12 mouse cellular contexts compared by ENCODE assay signal in genomic region chr3:101880818-101881217, GRCm38 (mm10). TPM values are rescaled to one million over a fixed set of nuclear protein-coding genes. Genes with fewer than 3 reads are reported as not detected.
DNase-seq lines count a peak whose midpoint lies in the region; ATAC-seq and TF ChIP-seq lines count a peak whose summit lies in the region.
"Had no signal": no experiment of that assay in that cellular context is flagged by ENCODE, and none has a peak within 500 bp of the region (broad histone marks: within the 10 kb centered on the region; RNA-seq: fewer than 3 reads in every experiment).

No protein-coding gene starts in this region.

- peaks cover 19% of the 10 kb centered on the region for H3K36me3 ChIP-seq in liver, postnatal 0 days (replicated peaks; ENCODE audit: insufficient read depth, low read length)
- H3K36me3 ChIP-seq in liver, embryonic 12.5 days = no peaks in the 10 kb centered on the region
- H3K36me3 ChIP-seq: liver, embryonic 15.5 days had no signal

- ATAC-seq in liver, postnatal 0 days = no peak
- ATAC-seq in liver, embryonic 12.5 days = no peak

- H3K27ac ChIP-seq in liver, postnatal 0 days (ENCODE audit: low read depth) = no peak overlapping the region
- no peak overlapping the region for H3K27ac ChIP-seq in liver, embryonic 12.5 days
- H3K27ac ChIP-seq: liver, embryonic 15.5 days had no signal

- 71% methylated on average over 6 of the region's 6 CpGs for WGBS in liver, postnatal 0 days (ENCODE audit: insufficient replicate concordance)
- WGBS in liver, embryonic 12.5 days (ENCODE audit: insufficient replicate concordance) = 74% methylated on average over 6 of the region's 6 CpGs

- DNase-seq in heart, adult 11 months = peak; percentile 50
- DNase-seq in heart, adult 8-10 months (ENCODE audit: low spot score) = no peak
- DNase-seq in liver, postnatal 0 days = no peak
- peak; percentile 21 for DNase-seq in R1 (ENCODE audit: low read depth, low spot score)
- DNase-seq in lung, postnatal 25 days (ENCODE audit: low spot score) = peak; percentile 46
- DNase-seq in T-cell, adult 2 months (ENCODE audit: low spot score) = no peak
- no peak for DNase-seq in frontal cortex, postnatal 14 days (ENCODE audit: low spot score in 2 of 2)
- DNase-seq: cerebellum, adult 9-11 months; layer of hippocampus, postnatal 36 days had no signal

- H3K4me1 ChIP-seq in liver, postnatal 0 days (ENCODE audit: insufficient read depth) = 0 out of 2 replicates have a peak, but pooled peaks cover 2% of the 10 kb centered on the region
- no peaks in the 10 kb centered on the region for H3K4me1 ChIP-seq in liver, embryonic 12.5 days
- H3K4me1 ChIP-seq: liver, embryonic 15.5 days had no signal

- H3K4me3 ChIP-seq in liver, postnatal 0 days (ENCODE audit: low read depth, low read length) = no peak overlapping the region
- no peak overlapping the region for H3K4me3 ChIP-seq in liver, embryonic 12.5 days
- H3K4me3 ChIP-seq: liver, embryonic 15.5 days had no signal

- H3K27me3 ChIP-seq in liver, postnatal 0 days (ENCODE audit: insufficient read depth, low read length) = no peaks in the 10 kb centered on the region
- H3K27me3 ChIP-seq in liver, embryonic 12.5 days (replicated peaks) = no peaks in the 10 kb centered on the region
- H3K27me3 ChIP-seq: liver, embryonic 15.5 days had no signal

- H3K4me2 ChIP-seq in liver, postnatal 0 days (ENCODE audit: low read depth, low read length) = no peak overlapping the region
- no peak overlapping the region for H3K4me2 ChIP-seq in liver, embryonic 12.5 days
- H3K4me2 ChIP-seq: heart, embryonic 11.5 days; liver, embryonic 15.5 days had no signal

- TF ChIP-seq CTCF in liver, postnatal 0 days (IDR thresholded peaks at IDR 0.05; ENCODE audit: low read depth) = peak; percentile 37

- TF ChIP-seq EP300 in liver, postnatal 0 days (IDR thresholded peaks at IDR 0.05; ENCODE audit: low read depth) = no peak

- H3K9ac ChIP-seq in liver, postnatal 0 days (replicated peaks) = no peak overlapping the region
- H3K9ac ChIP-seq in liver, embryonic 12.5 days = no peak overlapping the region
- H3K9ac ChIP-seq: liver, embryonic 15.5 days had no signal

- no peaks in the 10 kb centered on the region for H3K9me3 ChIP-seq in liver, postnatal 0 days (ENCODE audit: low read length)
- H3K9me3 ChIP-seq in liver, embryonic 12.5 days (replicated peaks) = no peaks in the 10 kb centered on the region
- H3K9me3 ChIP-seq: liver, embryonic 15.5 days had no signal

RNA-seq across cellular contexts. Expression of gene Mab21l3, which starts 32.1 kb away (rescaled TPM):
- not detected for total RNA-seq in heart, adult 8-10 months (2022)
- not detected in 2 replicates for polyA plus RNA-seq in liver, postnatal 0 days (2015; fragmentation: Nextera tagmentation; extraction: Ambion mirVana)
- polyA plus RNA-seq in liver, embryonic 12.5 days (2016; fragmentation: Nextera tagmentation; extraction: Ambion mirVana) = 0.07 and 0.11 TPM in 2 replicates
- polyA plus RNA-seq: liver, embryonic 15.5 days had no signal

RNA-seq across cellular contexts. Expression of gene Slc22a15, which starts 43.4 kb away (rescaled TPM):
- 1 to 10 TPM; 1.8 to 2.4 (median 2.2) TPM for total RNA-seq in heart, adult 8-10 months (2022)
- 5.0 and 5.4 TPM in 2 replicates for polyA plus RNA-seq in liver, postnatal 0 days (2015; fragmentation: Nextera tagmentation; extraction: Ambion mirVana)
- 1.6 and 1.8 TPM in 2 replicates for polyA plus RNA-seq in liver, embryonic 12.5 days (2016; fragmentation: Nextera tagmentation; extraction: Ambion mirVana)

Comparison
In these comparisons a context has a peak if more than half of its experiments do, and no peak if none do; other contexts are left out.
1. DNase-seq: peak in heart, adult 11 months (single experiment), R1 (single experiment) and lung, postnatal 25 days (single experiment); none in heart, adult 8-10 months (single experiment), liver, postnatal 0 days (single experiment), T-cell, adult 2 months (single experiment) and frontal cortex, postnatal 14 days (0 of 2).